Mouse (Mus musculus) R1 (cell line): Measurements from ENCODE around the gene Muc2.
"Not testable (repeated sequence)": the region's sequence is repeated elsewhere in the genome, so short reads cannot be mapped to it uniquely, and the experiment has no call there.

Source experiments
- DNase-seq: peaks from one replicate; pipeline ENCODE4 v3.0.0-alpha.2; 2018; ENCODE audit warnings: low read depth, low spot score

The Muc2 gene

DNA sequence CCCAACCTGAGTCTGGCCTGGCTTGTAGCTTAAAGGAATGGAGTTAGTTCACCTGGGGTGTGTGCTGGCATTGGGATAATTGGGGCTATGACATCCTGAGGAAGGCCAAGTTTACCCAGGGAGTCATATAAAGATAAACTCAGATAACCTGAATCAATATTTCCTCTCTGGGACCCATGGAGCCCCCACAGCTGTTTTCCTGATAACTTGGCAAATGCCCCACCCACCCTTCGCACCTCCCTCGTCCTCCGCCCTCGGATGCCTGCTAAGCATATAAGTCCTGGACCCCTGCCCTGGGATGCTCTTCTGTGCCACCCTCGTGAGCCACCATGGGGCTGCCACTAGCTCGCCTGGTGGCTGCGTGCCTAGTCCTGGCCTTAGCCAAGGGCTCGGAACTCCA lies at the start of gene Muc2:
Gene Muc2, plus strand, starts transcription at position 301 of the 400 bp plus-strand sequence.
- no peak for DNase-seq

DNA sequence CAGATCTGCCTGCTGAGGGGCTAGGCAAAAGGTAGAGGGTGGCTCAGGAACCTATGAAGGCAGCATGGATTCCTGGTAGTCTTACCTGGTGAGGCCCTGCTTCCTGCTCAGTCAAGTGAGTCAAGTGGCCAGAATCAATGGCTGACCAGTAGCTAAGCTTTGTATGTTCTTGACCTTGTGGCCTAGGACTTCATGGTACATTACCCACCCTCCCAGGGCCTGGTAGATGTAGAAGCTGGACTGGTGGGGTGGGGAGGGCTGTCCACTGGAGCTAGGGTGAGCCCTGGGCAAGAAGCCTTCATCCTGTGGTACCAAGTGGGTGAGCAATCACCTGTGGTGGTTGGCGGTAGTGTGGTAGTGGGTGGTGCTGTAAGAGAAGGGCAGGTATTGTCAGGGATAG lies 47.8 kb upstream of the Muc2 start:
- DNase-seq = no peak

DNA sequence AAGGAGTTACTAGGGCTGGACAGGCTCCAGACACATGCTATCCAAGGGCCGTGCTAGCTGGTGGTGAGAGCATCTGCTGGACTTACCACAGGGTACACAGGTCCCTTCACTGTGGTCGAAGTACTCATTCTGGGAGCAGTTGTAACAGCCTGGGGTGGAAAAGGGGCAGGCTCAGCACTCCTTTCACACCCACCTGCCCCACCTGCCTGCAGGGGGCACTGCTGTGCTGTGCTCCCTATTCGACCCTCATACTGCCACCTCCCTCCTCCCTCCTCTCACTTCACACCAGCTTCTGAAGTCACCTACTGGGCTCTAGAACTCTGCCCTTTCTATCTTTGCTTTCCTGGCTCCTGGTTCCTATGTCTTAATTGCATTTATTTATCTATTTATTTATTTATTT lies 47.0 kb upstream of the Muc2 start:
- DNase-seq = peak; percentile 19

DNA sequence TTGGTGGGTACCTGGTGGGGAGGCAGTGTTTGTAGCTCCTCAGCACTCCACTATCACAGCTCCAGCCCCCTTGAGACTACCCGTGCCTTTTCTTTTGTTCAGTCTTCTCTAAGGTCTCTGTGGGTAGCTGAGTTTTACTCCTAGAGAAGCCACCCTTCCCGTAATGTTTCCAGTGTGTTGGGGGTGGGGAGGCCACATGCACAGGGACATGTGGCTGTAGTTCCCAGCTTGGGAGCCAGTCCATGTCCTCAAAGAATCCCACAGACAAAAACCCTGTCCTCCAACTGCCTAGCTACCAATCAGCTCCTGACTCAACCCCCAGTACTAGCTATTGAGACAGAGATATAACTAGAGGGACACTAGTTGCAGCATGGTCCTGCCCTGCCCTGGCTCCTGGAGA lies 43.1 kb upstream of the Muc2 start:
- no peak for DNase-seq

DNA sequence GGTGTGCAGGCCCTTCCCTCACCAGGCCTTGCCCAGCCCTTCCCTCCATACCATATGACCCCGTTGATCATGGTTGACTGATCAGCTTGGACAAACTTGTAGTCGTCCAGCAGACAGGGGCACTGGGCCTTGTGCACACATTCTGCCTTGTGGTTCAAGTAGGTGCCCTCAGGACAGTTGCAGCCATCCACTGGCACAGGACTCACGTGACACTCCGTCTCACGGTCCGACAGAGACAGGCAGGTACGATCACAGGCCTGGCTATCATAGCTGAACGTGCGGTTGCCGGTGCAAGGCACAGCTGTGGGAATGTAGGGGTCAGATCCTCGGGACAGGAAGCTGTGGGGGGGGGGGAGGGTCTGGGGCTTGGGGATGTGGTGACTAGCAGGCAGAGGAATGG lies 42.3 kb upstream of the Muc2 start:
- DNase-seq = no peak

DNA sequence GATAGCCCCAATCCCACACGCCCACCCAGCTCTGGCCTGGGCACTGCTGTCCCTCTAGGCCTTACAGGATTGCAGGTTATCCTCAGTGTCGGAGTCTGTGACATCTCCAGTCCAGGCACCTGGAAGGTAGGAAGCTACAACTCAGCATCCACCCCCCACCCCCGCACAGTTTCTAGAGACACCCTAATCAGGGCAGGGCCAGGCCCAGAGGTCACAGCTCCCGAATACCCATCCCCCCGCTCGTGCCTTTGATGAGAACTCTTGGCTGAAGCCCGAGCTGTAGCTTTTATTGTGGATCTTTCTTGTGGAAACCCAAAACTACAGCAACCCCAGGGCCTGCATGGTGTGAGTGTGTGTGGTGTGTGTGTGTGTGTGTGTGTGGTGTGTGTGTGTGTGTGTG lies 37.9 kb upstream of the Muc2 start:
- peak; percentile 30 for DNase-seq

DNA sequence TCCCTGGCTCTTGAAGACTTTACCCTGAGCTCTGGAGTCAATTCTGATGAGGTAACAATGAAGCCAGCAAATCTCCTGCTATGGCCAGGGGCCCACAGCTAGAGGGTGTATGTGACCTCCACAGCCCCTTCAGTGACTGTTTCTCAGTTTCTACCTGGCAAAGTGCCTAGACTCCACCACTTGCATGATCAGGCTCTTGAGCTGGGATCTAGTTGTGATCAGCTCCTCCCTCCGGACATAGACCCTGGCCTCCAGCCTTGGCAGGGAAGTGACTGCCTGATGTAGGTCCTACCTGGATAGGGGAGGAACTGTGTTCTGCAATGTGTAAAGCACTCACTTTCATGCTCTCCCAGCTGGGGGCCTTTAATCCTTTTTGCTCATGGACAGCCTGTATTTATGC lies 29.8 kb upstream of the Muc2 start:
- DNase-seq = no peak

DNA sequence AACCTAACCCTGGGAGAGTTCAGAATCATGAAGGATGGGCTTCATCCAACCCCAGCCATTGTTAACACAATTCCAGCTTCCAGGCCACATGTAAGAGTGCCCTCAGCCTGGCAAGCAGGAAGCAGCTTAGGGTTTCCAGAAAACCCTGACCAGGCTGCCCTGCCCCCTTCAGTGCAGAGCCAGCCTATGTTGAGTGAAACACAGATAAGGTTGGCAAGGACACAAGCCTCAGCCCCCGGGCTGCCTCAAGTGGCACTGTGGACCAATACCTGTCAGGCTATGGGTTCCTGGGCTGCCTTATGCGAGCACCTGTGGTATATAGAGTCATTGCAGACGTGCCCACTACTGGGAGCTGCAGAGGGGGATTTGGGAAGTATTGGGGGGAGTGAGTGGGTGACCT lies 28.7 kb upstream of the Muc2 start:
- no peak for DNase-seq

DNA sequence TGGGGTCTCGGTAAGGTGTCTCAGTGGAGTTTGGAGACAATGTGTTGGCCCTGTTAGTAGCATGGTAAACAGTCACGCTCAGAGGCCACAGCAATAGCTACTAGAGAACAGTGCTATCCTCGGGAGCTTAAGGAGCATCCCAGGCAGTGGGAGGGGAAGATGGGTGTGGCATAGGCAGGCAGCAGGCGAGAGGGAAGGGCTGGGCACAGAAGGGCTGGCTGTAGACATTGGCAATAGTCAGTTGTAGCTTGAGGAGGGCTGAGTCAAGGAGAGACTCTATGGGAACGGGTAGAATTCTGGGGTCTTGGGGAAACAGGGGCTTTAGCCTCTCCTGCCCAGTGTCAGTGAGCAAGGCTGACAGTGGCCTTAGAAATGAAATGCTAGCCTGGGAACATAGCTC lies 27.9 kb upstream of the Muc2 start:
- no peak for DNase-seq

DNA sequence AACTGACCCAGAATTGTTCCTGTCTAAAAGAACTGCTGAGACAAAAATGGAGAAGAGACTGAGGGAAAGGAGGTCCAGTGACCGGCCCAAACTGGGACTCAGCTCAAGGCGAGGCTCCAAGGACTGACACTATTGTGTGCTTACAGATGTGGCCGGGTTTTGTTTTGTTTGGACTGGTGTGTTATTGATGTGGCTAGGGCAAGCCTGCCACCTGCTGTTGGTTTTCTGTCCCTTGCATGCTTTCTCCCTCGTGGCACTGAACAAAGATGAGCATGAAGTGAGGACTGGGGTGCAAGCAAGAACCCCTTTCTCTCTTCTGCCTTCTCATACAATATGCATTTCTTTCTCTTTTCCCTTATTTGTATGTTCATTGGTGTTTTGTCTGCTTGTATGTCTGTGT lies 23.9 kb upstream of the Muc2 start:
- peak; percentile 73 for DNase-seq

DNA sequence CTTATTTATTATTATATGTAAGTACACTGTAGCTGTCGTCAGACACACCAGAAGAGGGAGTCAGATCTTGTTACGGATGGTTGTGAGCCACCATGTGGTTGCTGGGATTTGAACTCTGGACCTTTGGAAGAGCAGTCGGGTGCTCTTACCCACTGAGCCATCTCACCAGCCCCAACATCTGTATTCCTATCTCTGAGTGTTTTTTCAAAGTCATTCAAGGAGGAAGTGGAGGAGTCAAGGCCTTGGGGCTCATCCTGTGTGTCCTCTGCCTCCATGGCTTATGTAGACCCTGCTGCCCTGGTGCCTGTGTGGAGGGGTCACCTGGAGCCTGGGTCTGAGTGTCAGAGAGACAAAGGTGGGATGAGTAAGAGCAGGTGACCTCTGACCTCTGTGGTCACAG lies 21.0 kb upstream of the Muc2 start:
- not testable (repeated sequence) for DNase-seq

DNA sequence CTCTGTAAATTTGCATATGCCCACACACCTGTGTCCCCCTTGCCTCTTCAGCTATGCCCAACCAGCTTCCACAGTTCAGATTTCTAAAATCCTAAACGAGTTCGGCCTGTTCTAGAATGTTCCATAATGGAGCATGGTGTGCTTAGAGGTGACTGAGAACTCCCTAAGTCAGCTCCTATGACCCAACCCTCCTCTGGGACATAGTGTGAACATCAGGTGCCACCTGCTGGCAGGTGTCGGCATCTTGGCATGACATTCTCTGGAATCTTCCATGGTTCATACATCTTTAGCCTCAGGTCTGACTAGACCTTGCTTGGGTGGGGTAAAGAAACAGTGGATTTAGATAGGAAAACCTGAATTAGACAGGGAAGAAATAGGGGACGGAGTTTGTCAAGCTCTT lies 19.1 kb upstream of the Muc2 start:
- DNase-seq = peak; percentile 64

DNA sequence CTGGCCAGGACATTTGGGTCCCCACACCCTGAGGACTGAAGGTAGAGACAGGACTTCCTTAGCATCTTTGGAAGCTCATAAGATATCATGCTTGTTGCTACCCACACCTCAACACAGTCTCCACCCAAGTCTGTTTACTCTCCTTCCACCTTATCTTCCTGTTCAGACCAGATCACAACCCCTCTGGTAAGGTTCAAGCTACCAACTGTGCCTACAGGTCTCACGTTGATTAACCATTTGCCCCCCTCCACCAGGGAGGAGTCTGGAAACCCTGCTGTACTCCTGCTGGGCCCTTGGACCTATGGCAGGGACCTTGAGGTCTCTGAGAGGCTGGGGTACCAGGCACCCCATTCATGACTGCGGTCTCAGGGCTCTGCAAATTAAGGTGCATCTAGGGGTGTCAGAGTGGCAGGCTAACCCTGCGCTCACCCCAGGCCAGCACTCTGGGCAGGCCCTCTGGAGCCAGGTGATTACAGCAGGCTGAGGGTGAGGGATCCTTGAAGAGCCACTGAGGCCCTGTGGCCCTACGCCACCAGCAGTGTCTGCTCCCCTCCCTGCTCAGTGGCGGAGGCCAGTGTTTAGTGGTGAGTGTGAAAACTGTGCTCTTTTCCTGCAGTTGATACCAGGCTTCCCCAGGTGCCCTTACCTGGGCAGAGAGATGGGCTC lies 18.4 kb upstream of the Muc2 start:
- DNase-seq = no peak

DNA sequence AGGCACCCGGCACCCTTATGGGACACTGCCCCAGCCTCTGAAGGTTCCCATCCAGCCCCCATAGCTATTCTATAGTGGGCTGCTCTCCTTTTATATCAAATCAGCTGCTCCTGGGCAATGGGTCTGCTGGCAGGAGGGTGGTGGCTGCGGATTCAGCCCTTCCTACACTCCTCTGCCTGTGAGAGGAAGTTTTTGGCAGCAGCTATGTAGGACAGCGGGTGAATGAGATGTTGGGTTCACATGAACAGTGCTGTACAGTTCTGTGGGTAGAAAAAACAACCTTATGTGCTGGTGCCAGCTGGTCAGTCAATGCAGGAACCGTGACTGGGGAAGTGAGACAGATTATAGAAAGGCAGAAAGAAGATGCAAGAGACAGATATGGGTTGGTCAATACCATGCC lies 11.2 kb upstream of the Muc2 start:
- DNase-seq = no peak

DNA sequence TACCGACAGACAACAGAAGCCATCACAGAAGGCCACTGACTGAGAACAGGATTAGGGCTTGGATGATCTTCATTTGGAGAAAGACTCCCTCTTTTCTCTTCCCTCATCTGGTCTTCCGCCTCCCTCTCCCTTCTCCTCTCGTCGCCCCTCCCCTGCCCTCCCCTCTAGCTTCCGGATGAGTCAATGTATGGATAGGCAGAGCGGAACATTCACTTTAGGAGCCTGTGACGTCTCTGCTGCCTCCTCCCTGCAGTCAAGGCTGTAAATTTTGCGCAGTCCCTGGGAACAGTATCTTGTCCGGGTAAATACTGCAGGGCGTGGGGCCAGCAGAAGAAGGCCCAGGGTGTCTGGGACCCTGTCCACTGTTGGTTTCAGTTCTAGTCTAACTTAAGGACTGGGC lies 2.8 kb upstream of the Muc2 start:
- peak; percentile 21 for DNase-seq

DNA sequence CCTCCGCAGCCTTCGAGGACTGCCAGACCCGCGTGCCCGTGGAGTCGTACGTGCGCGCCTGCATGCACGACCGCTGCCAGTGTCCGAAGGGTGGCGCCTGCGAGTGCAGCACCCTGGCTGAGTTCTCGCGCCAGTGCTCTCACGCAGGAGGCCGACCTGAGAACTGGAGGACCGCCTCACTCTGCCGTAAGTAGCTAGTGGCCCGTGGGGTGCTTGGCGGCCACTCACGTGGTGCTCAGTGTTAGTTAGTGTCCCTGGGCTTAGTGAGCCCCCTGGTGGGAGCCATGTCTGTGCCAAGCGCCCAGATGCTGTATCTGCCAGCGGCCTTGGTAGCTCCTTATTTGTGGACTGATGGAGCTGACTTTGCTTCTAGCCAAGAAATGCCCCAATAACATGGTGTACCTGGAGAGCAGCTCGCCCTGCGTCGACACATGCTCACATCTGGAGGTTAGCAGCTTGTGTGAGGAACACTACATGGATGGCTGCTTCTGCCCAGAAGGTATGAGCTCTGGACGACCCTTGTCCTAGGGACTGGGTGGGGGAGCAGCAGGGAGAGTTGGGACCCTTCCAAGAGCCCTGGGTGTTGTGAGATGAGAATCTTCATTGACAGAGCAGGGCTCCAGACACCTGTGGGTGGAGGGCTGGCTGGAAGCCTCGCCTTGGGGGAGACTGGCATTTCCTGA lies 3.6 kb downstream of the Muc2 start:
- DNase-seq = peak; percentile 26

DNA sequence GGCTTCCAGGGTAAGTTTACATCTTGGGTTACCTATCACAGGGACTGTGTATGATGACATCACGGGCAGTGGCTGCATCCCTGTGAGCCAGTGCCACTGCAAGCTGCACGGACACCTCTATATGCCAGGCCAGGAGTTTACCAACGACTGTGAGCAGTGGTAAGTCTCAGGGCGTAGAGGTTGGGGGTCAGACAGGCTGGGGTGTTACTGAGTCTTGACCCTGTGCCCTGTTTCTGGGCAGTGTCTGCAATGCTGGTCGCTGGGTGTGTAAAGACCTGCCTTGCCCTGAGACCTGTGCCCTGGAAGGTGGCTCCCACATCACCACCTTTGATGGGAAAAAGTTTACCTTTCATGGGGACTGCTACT lies 4.1 kb downstream of the Muc2 start:
- DNase-seq = no peak

DNA sequence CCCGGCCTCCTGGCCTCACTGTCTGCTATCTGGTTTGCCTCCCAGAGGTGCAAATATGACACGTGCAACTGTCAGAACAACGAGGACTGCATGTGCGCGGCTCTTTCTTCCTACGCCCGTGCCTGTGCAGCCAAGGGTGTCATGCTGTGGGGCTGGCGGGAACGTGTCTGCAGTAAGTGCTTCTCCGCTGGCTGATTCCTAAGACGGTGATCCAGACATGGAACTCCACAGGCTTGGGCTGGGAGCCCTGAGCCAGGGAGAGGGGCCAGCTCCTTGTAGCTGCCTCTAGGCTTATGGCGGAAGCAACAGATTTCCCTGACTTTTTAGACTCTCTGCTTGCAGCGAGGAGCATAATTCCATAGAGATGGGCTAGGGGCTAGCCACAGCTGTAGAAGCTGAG lies 6.4 kb downstream of the Muc2 start:
- DNase-seq = no peak

DNA sequence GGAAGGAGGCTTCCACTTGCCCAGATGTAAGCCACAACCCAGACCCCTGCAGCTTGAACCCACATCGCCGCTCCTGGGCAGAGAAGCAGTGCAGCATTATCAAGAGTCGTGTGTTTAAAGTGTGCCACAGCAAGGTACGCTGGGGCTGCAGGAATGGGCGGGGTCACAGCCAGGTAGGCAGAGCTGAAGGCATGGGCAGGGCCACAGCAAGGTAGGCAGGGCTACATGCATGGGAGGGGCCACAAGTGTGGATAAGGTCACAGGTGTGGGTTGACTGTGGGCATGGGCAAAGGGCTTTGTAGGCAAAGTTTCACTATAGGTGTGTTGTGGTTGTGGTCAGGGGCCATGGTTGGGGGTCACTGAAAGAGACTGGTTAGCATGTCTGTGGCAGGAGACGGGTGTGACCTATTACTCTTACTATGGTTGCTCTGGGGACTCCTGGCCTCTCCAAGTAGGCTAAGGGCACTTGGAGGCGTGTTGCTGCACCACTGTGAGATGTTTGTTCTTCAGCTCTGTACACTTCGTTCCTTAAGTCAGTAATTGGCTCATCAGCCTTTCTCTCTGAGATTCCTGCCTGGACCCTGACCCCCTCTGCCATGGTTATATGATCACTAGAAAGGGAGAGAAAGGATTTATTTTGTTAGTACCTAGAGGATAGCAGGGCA lies 9.5 kb downstream of the Muc2 start:
- DNase-seq = no peak

DNA sequence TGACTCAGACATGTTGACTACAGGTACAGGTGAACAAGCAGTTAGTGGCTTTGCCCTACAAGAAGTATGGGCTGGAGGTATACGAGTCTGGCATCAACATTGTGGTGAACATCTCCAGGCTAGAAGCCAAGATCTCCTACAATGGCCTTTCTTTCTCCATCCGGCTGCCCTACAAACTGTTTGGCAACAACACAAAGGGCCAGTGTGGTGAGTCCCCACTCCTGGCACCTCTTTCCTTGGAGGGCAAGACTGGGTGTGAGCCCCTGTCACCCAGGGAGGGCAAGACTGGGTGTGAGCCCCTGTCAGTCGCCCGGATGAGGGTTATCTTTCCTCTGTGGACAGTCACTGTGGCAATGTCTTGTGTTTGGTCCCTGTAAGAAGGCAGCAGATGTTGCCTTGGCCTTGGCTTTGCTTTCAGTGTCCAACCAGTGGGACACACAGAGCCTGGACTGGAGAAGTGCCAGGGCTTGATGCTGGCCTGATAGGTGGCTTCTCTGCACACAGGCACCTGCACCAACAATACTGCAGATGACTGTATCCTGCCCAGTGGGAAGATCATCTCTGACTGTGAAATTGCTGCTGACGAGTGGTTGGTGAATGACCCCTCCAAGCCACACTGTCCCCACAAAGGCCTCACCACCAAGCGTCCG lies 57.4 kb downstream of the Muc2 start:
- DNase-seq = no peak

DNA sequence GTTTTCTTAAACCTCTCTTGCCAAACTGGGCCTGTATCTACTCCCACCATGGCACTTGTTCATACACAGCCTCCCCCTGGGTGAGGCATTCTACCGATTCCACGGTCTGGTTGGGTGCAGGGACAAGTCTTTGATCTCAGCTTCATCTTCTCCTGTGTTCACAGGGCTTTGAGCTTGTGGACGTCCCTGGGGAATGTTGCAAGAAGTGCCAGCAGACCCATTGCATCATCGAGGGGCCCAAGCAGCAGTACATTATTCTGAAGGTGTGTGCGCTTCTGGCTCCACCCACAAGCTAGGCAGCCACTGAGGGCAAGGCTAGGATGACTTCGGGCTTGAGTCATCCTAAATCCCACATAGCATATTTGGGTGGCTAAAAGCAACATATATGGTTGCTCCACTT lies 62.4 kb downstream of the Muc2 start:
- no peak for DNase-seq

DNA sequence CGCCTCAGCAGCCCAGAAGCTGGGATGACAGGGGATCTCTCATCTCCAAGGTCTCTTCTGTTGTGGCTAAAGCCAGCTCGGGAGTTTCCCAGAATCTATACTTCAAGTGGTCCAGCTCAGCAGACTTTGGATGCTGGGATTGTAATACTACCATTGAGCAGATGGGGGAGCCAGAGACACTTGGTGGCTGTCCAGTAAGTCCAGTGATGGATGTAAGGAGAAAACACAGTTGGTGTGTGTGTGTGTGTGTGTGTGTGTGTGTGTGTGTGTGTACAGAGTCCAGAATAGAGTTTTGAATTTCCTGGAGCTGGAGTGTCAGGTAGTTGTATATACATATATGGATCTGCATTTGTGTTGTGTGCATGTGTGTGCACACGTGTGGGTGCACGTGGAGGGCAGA lies 65.7 kb downstream of the Muc2 start:
- peak; percentile 75 for DNase-seq

DNA sequence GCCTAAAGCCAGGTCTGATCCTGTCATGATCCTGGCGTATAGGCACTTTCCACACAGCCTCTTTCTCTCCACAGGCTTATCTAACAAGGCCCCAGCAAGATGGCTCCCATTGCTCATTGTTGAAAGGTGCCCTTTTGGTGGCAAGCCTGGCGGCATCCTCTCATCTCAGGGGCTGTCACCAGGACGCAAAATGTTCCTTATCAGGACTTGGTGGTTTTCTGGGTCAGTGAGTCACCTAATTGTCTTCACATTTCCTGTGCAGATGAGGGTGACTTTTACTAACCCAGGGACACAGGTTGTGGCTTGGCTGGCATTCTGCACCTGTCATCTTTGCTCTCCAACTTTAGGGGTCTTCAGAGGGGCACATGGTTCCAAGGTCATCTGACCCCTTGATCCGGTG lies 68.2 kb downstream of the Muc2 start:
- no peak for DNase-seq
